Mouse (Mus musculus) midbrain, embryonic 14.5 days (tissue): ENCODE data around the gene Rarb. TPM values are rescaled to one million over a fixed set of nuclear protein-coding genes. Genes with fewer than 3 reads are reported as not detected.

Experiments used
- ATAC-seq: fragments of 200-750 bp; cut with Nextera tagmentation; 2 replicates; pipeline ENCODE4 v1.8.0; 2017; ENCODE audit warnings: moderate number of reproducible peaks, moderate library complexity; ENCODE audit not compliant: low FRiP score, low TSS enrichment
- DNase-seq: peaks from one replicate; pipeline ENCODE4 v3.0.0-alpha.2; 2015
- H3K27ac ChIP-seq: fragments of 300-500 bp; sonication (generic); replicated peaks from 2 replicates; pipeline ENCODE4 v1.5.1; 2014; ENCODE audit warnings: mild to moderate bottlenecking, low read depth, low read length, moderate library complexity
- H3K27me3 ChIP-seq: fragments of 300-500 bp; sonication (generic); 2 replicates; pipeline ENCODE4 v1.6.1; 2014; ENCODE audit warnings: low read length, control low read depth, mixed read lengths; ENCODE audit not compliant: control insufficient read depth, insufficient read depth
- H3K36me3 ChIP-seq: fragments of 300-500 bp; sonication (generic); 2 replicates; pipeline ENCODE4 v1.6.1; 2014; ENCODE audit warnings: low read length, control low read depth; ENCODE audit not compliant: control insufficient read depth, insufficient read depth
- H3K4me1 ChIP-seq: fragments of 300-500 bp; sonication (generic); 2 replicates; pipeline ENCODE4 v1.6.1; 2014; ENCODE audit warnings: mild to moderate bottlenecking, antibody characterized with exemption, low read length, control low read depth; ENCODE audit not compliant: control insufficient read depth, insufficient read depth
- H3K4me2 ChIP-seq: fragments of 300-500 bp; sonication (generic); 2 replicates; pipeline ENCODE4 v1.6.1; 2014; ENCODE audit warnings: mild to moderate bottlenecking, low read length, moderate library complexity
- H3K4me3 ChIP-seq: fragments of 300-500 bp; sonication (generic); replicated peaks from 2 replicates; pipeline ENCODE4 v1.5.1; 2014; ENCODE audit warnings: low read depth, low read length
- H3K9ac ChIP-seq: fragments of 300-500 bp; sonication (generic); replicated peaks from 2 replicates; pipeline ENCODE4 v1.6.1; 2014; ENCODE audit warnings: mild to moderate bottlenecking, low read length, moderate library complexity
- H3K9me3 ChIP-seq: fragments of 300-500 bp; sonication (generic); 2 replicates; pipeline ENCODE4 v1.6.1; 2016; ENCODE audit warnings: low read length, control low read depth, mixed read lengths; ENCODE audit not compliant: control insufficient read depth
- WGBS: fragments of 180-500 bp; shearing (Covaris S2); extraction: QIAGEN DNeasy Blood & Tissue Kit; methylation state at CpG from one replicate; pipeline ENCODE4 v1.1.7; 2014; 5-methylcytosine and 5-hydroxymethylcytosine counted together
- polyA plus RNA-seq: library from polyadenylated mRNA; unstranded; fragments of >200 nt; fragmentation: Nextera tagmentation; extraction: Ambion mirVana; gene quantifications from 2 replicates; pipeline ENCODE4 v1.2.1, GENCODE M21; 2014

The Rarb gene
- polyA plus RNA-seq, 1 experiment from 2014 or later: 8.4 TPM

- ATAC-seq: no peak
Observed at GRCm38 (mm10) chr14:16723991-16724390, 95.0 kb downstream of the Rarb start.

GRCm38 (mm10) chr14:16717821-16718220, 101.1 kb downstream of the Rarb start:
- Histone ChIP-seq H3K9ac (no peak overlapping the region), H3K36me3 (no peaks in the 10 kb centered on the region), H3K27me3 (no peaks in the 10 kb centered on the region), H3K9me3 (no peaks in the 10 kb centered on the region), H3K4me2 (no peak overlapping the region), H3K4me1 (0 out of 2 replicates have a peak, but pooled peaks cover 3% of the 10 kb centered on the region), H3K27ac (no peak overlapping the region), H3K4me3 (no peak overlapping the region)
- no peak for ATAC-seq
- no peak for DNase-seq
- 74% methylated on average over 3 of the region's 3 CpGs for WGBS

More at GRCm38 (mm10) chr14:16723991-16724390, 95.0 kb downstream of the Rarb start:
- H3K36me3 ChIP-seq: no peaks in the 10 kb centered on the region
- no peaks in the 10 kb centered on the region for H3K4me1 ChIP-seq
- H3K4me2 ChIP-seq: no peak overlapping the region
- no peak overlapping the region for H3K9ac ChIP-seq
- no peak overlapping the region for H3K27ac ChIP-seq
- H3K9me3 ChIP-seq: no peaks in the 10 kb centered on the region
- WGBS: 93% methylated on average over 15 of the region's 15 CpGs
- DNase-seq: no peak
- H3K27me3 ChIP-seq: no peaks in the 10 kb centered on the region
- H3K4me3 ChIP-seq: no peak overlapping the region

- peak; percentile 25 for DNase-seq
- no peak; the same call in 1 of the 2 replicates for ATAC-seq
- Histone ChIP-seq H3K9ac (no peak overlapping the region), H3K4me1 (0 out of 2 replicates have a peak, but pooled peaks cover 3% of the 10 kb centered on the region), H3K4me2 (no peak overlapping the region), H3K9me3 (no peaks in the 10 kb centered on the region), H3K4me3 (no peak overlapping the region), H3K36me3 (no peaks in the 10 kb centered on the region), H3K27ac (no peak overlapping the region; the same call in 1 of the 2 replicates), H3K27me3 (no peaks in the 10 kb centered on the region)
- 56% methylated on average over 9 of the region's 9 CpGs for WGBS
Observed at GRCm38 (mm10) chr14:16714344-16714955, 104.5 kb downstream of the Rarb start.

- Histone ChIP-seq H3K9me3 (no peaks in the 10 kb centered on the region), H3K36me3 (no peaks in the 10 kb centered on the region), H3K27ac (0 out of 2 replicates have a peak overlapping the region, but pooled peaks have one; percentile 5), H3K27me3 (no peaks in the 10 kb centered on the region), H3K4me3 (no peak overlapping the region), H3K4me2 (no peak overlapping the region), H3K9ac (no peak overlapping the region), H3K4me1 (0 out of 2 replicates have a peak, but pooled peaks cover 3% of the 10 kb centered on the region)
- ATAC-seq (no peak), DNase-seq (peak; percentile 31)
- WGBS: 62% methylated on average over 2 of the region's 2 CpGs
Observed at GRCm38 (mm10) chr14:16713773-16714172, 105.2 kb downstream of the Rarb start.

- no peak overlapping the region for H3K9ac ChIP-seq
- ATAC-seq: no peak
- H3K9me3 ChIP-seq: no peaks in the 10 kb centered on the region
- no peaks in the 10 kb centered on the region for H3K4me1 ChIP-seq
- 79% methylated on average over 4 of the region's 4 CpGs for WGBS
- H3K27ac ChIP-seq: no peak overlapping the region
- no peak overlapping the region for H3K4me3 ChIP-seq
- H3K27me3 ChIP-seq: no peaks in the 10 kb centered on the region
- no peaks in the 10 kb centered on the region for H3K36me3 ChIP-seq
- no peak overlapping the region for H3K4me2 ChIP-seq
- no peak for DNase-seq
Observed at GRCm38 (mm10) chr14:16699228-16699627, 119.7 kb downstream of the Rarb start.

- Histone ChIP-seq H3K36me3 (no peaks in the 10 kb centered on the region), H3K27me3 (no peaks in the 10 kb centered on the region), H3K27ac (no peak overlapping the region), H3K9ac (no peak overlapping the region), H3K9me3 (no peaks in the 10 kb centered on the region), H3K4me2 (no peak overlapping the region), H3K4me1 (no peaks in the 10 kb centered on the region), H3K4me3 (no peak overlapping the region)
- WGBS: 40% methylated on average over 3 of the region's 3 CpGs
- DNase-seq: no peak
- no peak for ATAC-seq
Observed at GRCm38 (mm10) chr14:16695453-16696120, 123.4 kb downstream of the Rarb start.

GRCm38 (mm10) chr14:16678335-16678734, 140.6 kb downstream of the Rarb start:
- no peak overlapping the region for H3K9ac ChIP-seq
- no peaks in the 10 kb centered on the region for H3K9me3 ChIP-seq
- no peak overlapping the region for H3K27ac ChIP-seq
- H3K4me1 ChIP-seq: no peaks in the 10 kb centered on the region
- 80% methylated on average over 3 of the region's 3 CpGs for WGBS
- ATAC-seq: no peak
- DNase-seq: no peak
- H3K27me3 ChIP-seq: no peaks in the 10 kb centered on the region
- no peaks in the 10 kb centered on the region for H3K36me3 ChIP-seq
- no peak overlapping the region for H3K4me2 ChIP-seq
- H3K4me3 ChIP-seq: no peak overlapping the region

GRCm38 (mm10) chr14:16677081-16677480, 141.9 kb downstream of the Rarb start:
- H3K4me1 ChIP-seq: no peaks in the 10 kb centered on the region
- no peak overlapping the region for H3K4me2 ChIP-seq
- H3K27ac ChIP-seq: no peak overlapping the region
- H3K9me3 ChIP-seq: no peaks in the 10 kb centered on the region
- no peak overlapping the region for H3K4me3 ChIP-seq
- H3K27me3 ChIP-seq: no peaks in the 10 kb centered on the region
- ATAC-seq: no peak
- H3K9ac ChIP-seq: no peak overlapping the region
- H3K36me3 ChIP-seq: no peaks in the 10 kb centered on the region
- no peak for DNase-seq

GRCm38 (mm10) chr14:16670571-16670970, 148.4 kb downstream of the Rarb start:
- no peak for ATAC-seq
- H3K9ac ChIP-seq: no peak overlapping the region
- DNase-seq: no peak
- no peak overlapping the region for H3K4me3 ChIP-seq
- H3K9me3 ChIP-seq: no peaks in the 10 kb centered on the region
- H3K4me1 ChIP-seq: no peaks in the 10 kb centered on the region
- H3K27ac ChIP-seq: no peak overlapping the region
- H3K36me3 ChIP-seq: no peaks in the 10 kb centered on the region
- WGBS: 73% methylated on average over 3 of the region's 3 CpGs
- no peaks in the 10 kb centered on the region for H3K27me3 ChIP-seq
- H3K4me2 ChIP-seq: no peak overlapping the region
